Comparison of ENCODE assay signal across 35 mouse cellular contexts in genomic region chr4:140483134-140483533, GRCm38 (mm10).
"Had no signal": no experiment of that assay in that cellular context is flagged by ENCODE, and none has a peak within 500 bp of the region (broad histone marks: within the 10 kb centered on the region; RNA-seq: fewer than 3 reads in every experiment).

No protein-coding gene starts in this region.

- H3K27ac ChIP-seq: heart, embryonic 10.5 days; heart, embryonic 13.5 days; heart, embryonic 15.5 days; hindbrain, embryonic 10.5 days; hindbrain, embryonic 12.5 days; hindbrain, embryonic 13.5 days; hindbrain, embryonic 14.5 days; hindbrain, embryonic 15.5 days; hindbrain, postnatal 0 days; intestine, embryonic 15.5 days; kidney, embryonic 15.5 days; kidney, postnatal 0 days; layer of hippocampus, adult 2 months; left cerebral cortex, adult 2 months had no signal

- ATAC-seq: hindbrain, embryonic 16.5 days; hindbrain, postnatal 0 days; inflammation-experienced regulatory T-cells, adult 6 months; intestine, embryonic 15.5 days; intestine, embryonic 16.5 days; intestine, postnatal 0 days had no signal

- H3K4me2 ChIP-seq: heart, embryonic 11.5 days; heart, embryonic 12.5 days; heart, embryonic 13.5 days; heart, embryonic 15.5 days; hindbrain, embryonic 12.5 days; hindbrain, embryonic 13.5 days; hindbrain, embryonic 14.5 days; hindbrain, embryonic 15.5 days; intestine, embryonic 15.5 days; kidney, embryonic 15.5 days had no signal

- H3K4me3 ChIP-seq: heart, embryonic 10.5 days; heart, embryonic 12.5 days; heart, embryonic 13.5 days; heart, embryonic 15.5 days; hindbrain, embryonic 10.5 days; hindbrain, embryonic 12.5 days; hindbrain, embryonic 13.5 days; hindbrain, embryonic 15.5 days; intestine, embryonic 15.5 days; kidney, embryonic 15.5 days; layer of hippocampus, adult 2 months; left cerebral cortex, adult 2 months had no signal

- H3K9me3 ChIP-seq: heart, embryonic 10.5 days; heart, embryonic 12.5 days; heart, embryonic 13.5 days; heart, embryonic 15.5 days; hindbrain, embryonic 10.5 days; hindbrain, embryonic 12.5 days; hindbrain, embryonic 13.5 days; hindbrain, embryonic 15.5 days; intestine, embryonic 15.5 days; kidney, embryonic 15.5 days had no signal

- H3K9ac ChIP-seq: heart, embryonic 12.5 days; heart, embryonic 13.5 days; heart, embryonic 15.5 days; hindbrain, embryonic 12.5 days; hindbrain, embryonic 13.5 days; hindbrain, embryonic 14.5 days; hindbrain, embryonic 15.5 days; intestine, embryonic 15.5 days; kidney, embryonic 15.5 days had no signal

- H3K36me3 ChIP-seq: heart, embryonic 10.5 days; heart, embryonic 12.5 days; heart, embryonic 13.5 days; heart, embryonic 15.5 days; hindbrain, embryonic 10.5 days; hindbrain, embryonic 12.5 days; hindbrain, embryonic 13.5 days; hindbrain, embryonic 15.5 days; intestine, embryonic 15.5 days; kidney, embryonic 15.5 days had no signal

- DNase-seq: heart, postnatal 10 days; heart, postnatal 14 days; heart, postnatal 36 days; heart, postnatal 4 days; kidney, adult 11 months; kidney, adult 18-20 months; kidney, adult 2 months; kidney, adult 9 months; kidney, postnatal 10 days; kidney, postnatal 14 days; kidney, postnatal 25 days; kidney, postnatal 36 days; kidney, postnatal 4 days; layer of hippocampus, adult 9-11 months; layer of hippocampus, postnatal 36 days had no signal

- H3K27me3 ChIP-seq: heart, embryonic 15.5 days; hindbrain, embryonic 12.5 days; hindbrain, embryonic 15.5 days; intestine, embryonic 15.5 days had no signal
